1 mouse cellular context compared by ENCODE assay signal in genomic region chr5:76998416-76998815, GRCm38 (mm10).
TF ChIP-seq lines count a peak whose summit lies in the region.

No protein-coding gene starts in this region.

TF ChIP-seq in CH12.LX, 34 proteins besides CTCF, POLR2A, EP300 and RAD21:
- TF ChIP-seq SIN3A (IDR thresholded peaks at IDR 0.05; ENCODE audit: low read length), result no peak
- TF ChIP-seq SMC3 (IDR thresholded peaks at IDR 0.05; ENCODE audit: low read depth, low read length), result peak; percentile 36
